Mouse (Mus musculus): Measurements from ENCODE around the gene Cdc25b. TPM values are rescaled to one million over a fixed set of nuclear protein-coding genes. Genes with fewer than 3 reads are reported as not detected.

Gene Cdc25b
- polyA plus RNA-seq, 1 experiment from 2014 or later = 117 TPM

- Histone ChIP-seq H3K27ac (replicated peaks) (no peak overlapping the region), H3K4me1 (peaks cover 9% of the 10 kb centered on the region), H3K9me3 (replicated peaks) (no peaks in the 10 kb centered on the region), H3K4me3 (no peak overlapping the region), H3K36me3 (peaks cover 91% of the 10 kb centered on the region), H3K27me3 (ENCODE audit: low read depth, poor library complexity, severe bottlenecking) (no peaks in the 10 kb centered on the region)
- WGBS = 92% methylated on average over 21 of the region's 21 CpGs
- no peak for DNase-seq (ENCODE audit: low spot score)
Observed at GRCm38 (mm10) chr2:131146193-131147042, 40.3 kb upstream of the Cdc25b start.

GRCm38 (mm10) chr2:131147043-131147365 is 39.7 kb upstream of the Cdc25b start:
- Histone ChIP-seq H3K4me3 (no peak overlapping the region), H3K36me3 (peaks cover 97% of the 10 kb centered on the region), H3K9me3 (replicated peaks) (no peaks in the 10 kb centered on the region), H3K27ac (replicated peaks) (no peak overlapping the region), H3K4me1 (peaks cover 9% of the 10 kb centered on the region), H3K27me3 (ENCODE audit: low read depth, poor library complexity, severe bottlenecking) (no peaks in the 10 kb centered on the region)
- no peak for DNase-seq (ENCODE audit: low spot score)
- WGBS = 96% methylated on average over 8 of the region's 8 CpGs

DNA sequence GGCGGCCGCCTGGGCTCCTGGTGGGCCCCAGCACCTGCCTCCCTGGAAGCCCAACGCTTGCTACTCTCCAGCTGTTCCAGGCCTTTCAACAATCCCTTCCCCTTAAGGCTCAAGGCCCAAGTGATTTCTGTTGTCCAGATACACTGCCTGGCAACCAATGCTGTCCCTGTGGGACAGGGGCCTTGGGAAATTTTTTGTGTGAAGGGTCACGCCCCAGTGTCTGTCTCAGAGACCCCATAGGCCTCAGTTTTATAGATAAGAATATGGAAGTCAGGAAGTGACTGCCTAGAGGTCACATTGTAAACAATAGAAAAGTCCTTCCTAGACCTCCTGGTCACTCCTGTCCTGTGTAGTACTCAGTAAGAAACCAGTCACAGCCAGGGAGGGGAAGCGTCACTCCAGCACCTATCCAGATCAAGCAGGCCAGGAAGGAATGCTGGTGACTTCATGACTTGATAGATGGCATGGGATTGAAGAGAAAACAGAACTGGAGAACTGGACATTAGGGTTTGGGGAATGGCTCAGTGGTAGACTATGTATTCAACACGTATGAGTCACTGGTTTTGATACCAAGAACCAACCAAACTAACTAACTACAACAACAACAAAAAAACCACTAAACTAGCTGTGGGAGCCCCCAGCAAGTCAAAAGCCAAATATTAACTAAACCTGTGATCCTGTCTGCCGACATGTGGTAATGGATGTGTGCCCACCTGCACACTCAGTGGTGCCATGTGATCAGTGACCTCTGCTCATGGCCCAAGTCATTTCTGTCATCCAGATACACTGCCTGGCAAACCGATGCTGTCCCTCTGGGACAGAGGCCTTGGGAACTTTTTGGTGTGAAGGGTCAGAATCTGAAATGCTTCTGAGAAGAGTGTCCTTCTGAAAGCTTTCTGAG is 38.1 kb upstream of the Cdc25b start:
- peaks cover 99% of the 10 kb centered on the region for H3K36me3 ChIP-seq
- 92% methylated on average over 8 of the region's 8 CpGs for WGBS

DNA sequence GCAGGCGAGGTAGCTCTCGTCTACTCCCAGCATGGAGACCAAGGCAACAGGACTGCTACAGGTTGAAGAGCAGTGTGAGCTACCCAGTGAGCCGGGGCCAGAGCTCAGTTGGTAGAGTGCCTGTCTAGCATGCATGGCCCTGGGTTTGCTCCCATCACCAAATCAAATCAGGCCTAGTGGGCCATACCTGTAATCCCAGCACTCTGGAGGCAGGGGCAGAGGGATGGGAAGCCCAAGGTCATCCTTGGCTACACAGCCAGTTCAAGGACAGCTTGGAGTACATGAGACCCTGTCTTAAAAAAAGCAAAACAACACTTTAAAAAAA is 37.5 kb upstream of the Cdc25b start:
- no peaks in the 10 kb centered on the region for H3K9me3 ChIP-seq (replicated peaks)
- no peak overlapping the region for H3K27ac ChIP-seq (replicated peaks)
- H3K27me3 ChIP-seq (ENCODE audit: low read depth, poor library complexity, severe bottlenecking) = no peaks in the 10 kb centered on the region
- no peak for DNase-seq (ENCODE audit: low spot score)
- no peak overlapping the region for H3K4me3 ChIP-seq
- WGBS = 92% methylated on average over 3 of the region's 3 CpGs
- H3K4me1 ChIP-seq = no peaks in the 10 kb centered on the region
- H3K36me3 ChIP-seq = peaks cover 96% of the 10 kb centered on the region

More for the DNA sequence above, 38.1 kb upstream of the Cdc25b start:
- Histone ChIP-seq H3K9me3 (replicated peaks) (no peaks in the 10 kb centered on the region), H3K27ac (replicated peaks) (no peak overlapping the region), H3K4me3 (no peak overlapping the region), H3K4me1 (no peaks in the 10 kb centered on the region), H3K27me3 (ENCODE audit: low read depth, poor library complexity, severe bottlenecking) (no peaks in the 10 kb centered on the region)
- no peak for DNase-seq (ENCODE audit: low spot score)

GRCm38 (mm10) chr2:131152166-131152730 is 34.5 kb upstream of the Cdc25b start:
- WGBS = 88% methylated on average over 7 of the region's 7 CpGs
- Histone ChIP-seq H3K9me3 (replicated peaks) (no peaks in the 10 kb centered on the region), H3K4me3 (no peak overlapping the region), H3K4me1 (peaks cover 18% of the 10 kb centered on the region), H3K27ac (replicated peaks) (no peak overlapping the region), H3K27me3 (ENCODE audit: low read depth, poor library complexity, severe bottlenecking) (no peaks in the 10 kb centered on the region), H3K36me3 (peaks cover 89% of the 10 kb centered on the region)
- no peak for DNase-seq (ENCODE audit: low spot score)

- Histone ChIP-seq H3K36me3 (peaks cover 71% of the 10 kb centered on the region), H3K27me3 (ENCODE audit: low read depth, poor library complexity, severe bottlenecking) (no peaks in the 10 kb centered on the region), H3K4me1 (peaks cover 35% of the 10 kb centered on the region), H3K9me3 (replicated peaks) (no peaks in the 10 kb centered on the region), H3K4me3 (no peak overlapping the region), H3K27ac (replicated peaks) (no peak overlapping the region)
- WGBS = 92% methylated on average over 4 of the region's 4 CpGs
- no peak for DNase-seq (ENCODE audit: low spot score)
Observed at GRCm38 (mm10) chr2:131154036-131154435, 32.7 kb upstream of the Cdc25b start.

DNA sequence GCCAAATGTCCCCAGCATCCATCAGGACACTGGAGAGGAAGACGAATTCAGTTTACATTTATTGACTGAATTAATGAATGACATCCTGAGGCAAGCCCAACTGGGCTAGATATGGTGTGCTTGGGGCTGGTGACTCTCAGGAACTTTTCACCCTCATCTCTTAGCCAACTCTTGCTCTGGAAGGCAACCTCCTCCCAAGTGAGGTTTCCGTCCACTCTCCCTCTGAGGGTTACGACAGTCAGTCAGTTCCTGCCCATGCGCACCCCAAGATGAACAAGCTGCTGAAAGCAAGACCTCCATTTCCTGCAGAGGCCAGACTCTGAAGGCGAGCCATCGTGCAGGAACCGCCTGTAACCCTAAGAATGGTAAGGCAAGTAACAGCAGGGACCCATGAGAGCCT is 29.8 kb upstream of the Cdc25b start:
- DNase-seq (ENCODE audit: low spot score) = no peak
- no peak overlapping the region; the same call in 1 of the 2 replicates for H3K27ac ChIP-seq (replicated peaks)
- H3K9me3 ChIP-seq (replicated peaks) = no peaks in the 10 kb centered on the region
- no peak overlapping the region for H3K4me3 ChIP-seq
- peaks cover 42% of the 10 kb centered on the region for H3K36me3 ChIP-seq
- peaks cover 48% of the 10 kb centered on the region for H3K4me1 ChIP-seq
- 92% methylated on average over 7 of the region's 7 CpGs for WGBS
- H3K27me3 ChIP-seq (ENCODE audit: low read depth, poor library complexity, severe bottlenecking) = no peaks in the 10 kb centered on the region

DNA sequence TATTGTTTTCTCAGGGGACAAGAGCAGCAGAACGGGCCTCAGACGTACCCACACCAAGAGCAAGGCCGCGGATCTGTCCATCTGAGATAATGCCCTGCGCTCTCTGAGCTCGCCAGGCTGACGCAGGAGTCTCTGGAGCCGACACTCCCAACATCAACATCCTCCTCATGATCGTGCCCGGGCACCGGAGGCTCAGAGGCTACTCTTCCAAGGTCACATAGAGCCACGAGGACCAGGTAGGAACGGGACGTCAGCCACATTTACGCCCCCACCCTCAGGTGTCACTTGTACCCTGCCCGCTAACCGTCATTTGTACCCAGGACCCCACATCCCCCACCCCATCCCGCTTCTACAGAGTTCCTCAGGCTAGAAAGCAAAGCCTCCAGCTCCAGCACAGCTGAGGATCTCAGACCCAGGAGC is 27.2 kb upstream of the Cdc25b start:
- no peak for DNase-seq (ENCODE audit: low spot score)
- no peaks in the 10 kb centered on the region for H3K9me3 ChIP-seq (replicated peaks)
- under 1% methylated on average over 18 of the region's 18 CpGs for WGBS

GRCm38 (mm10) chr2:131159938-131160581 is 26.7 kb upstream of the Cdc25b start, which contains the start of gene 1700037H04Rik:
Gene 1700037H04Rik (minus strand): TSS chr2:131160081.
- under 1% methylated on average over 54 of the region's 54 CpGs for WGBS

More for the DNA sequence above, 27.2 kb upstream of the Cdc25b start:
- H3K4me3 ChIP-seq = peak overlapping the region; percentile 80
- H3K36me3 ChIP-seq = peaks cover 20% of the 10 kb centered on the region; the same call in 1 of the 2 replicates
- H3K27ac ChIP-seq (replicated peaks) = peak overlapping the region; percentile 95
- peaks cover 48% of the 10 kb centered on the region for H3K4me1 ChIP-seq
- no peaks in the 10 kb centered on the region for H3K27me3 ChIP-seq (ENCODE audit: low read depth, poor library complexity, severe bottlenecking)

GRCm38 (mm10) chr2:131160671-131161111 is 26.1 kb upstream of the Cdc25b start:
- Histone ChIP-seq H3K27ac (replicated peaks) (peak overlapping the region; percentile 95), H3K36me3 (peaks cover 8% of the 10 kb centered on the region; the same call in 1 of the 2 replicates), H3K4me1 (peaks cover 44% of the 10 kb centered on the region), H3K27me3 (ENCODE audit: low read depth, poor library complexity, severe bottlenecking) (no peaks in the 10 kb centered on the region), H3K4me3 (peak overlapping the region; percentile 80), H3K9me3 (replicated peaks) (no peaks in the 10 kb centered on the region; the same call in 1 of the 2 replicates)
- under 1% methylated on average over 17 of the region's 17 CpGs for WGBS
- no peak for DNase-seq (ENCODE audit: low spot score)

More at GRCm38 (mm10) chr2:131159938-131160581, 26.7 kb upstream of the Cdc25b start, which contains the start of gene 1700037H04Rik:
- Histone ChIP-seq H3K36me3 (peaks cover 14% of the 10 kb centered on the region; the same call in 1 of the 2 replicates), H3K27ac (replicated peaks) (peak within 1 kb of the TSS; percentile 95), H3K9me3 (replicated peaks) (no peaks in the 10 kb centered on the region; the same call in 1 of the 2 replicates), H3K4me3 (peak within 1 kb of the TSS; percentile 80), H3K27me3 (ENCODE audit: low read depth, poor library complexity, severe bottlenecking) (no peaks in the 10 kb centered on the region), H3K4me1 (peaks cover 44% of the 10 kb centered on the region)
- DNase-seq (ENCODE audit: low spot score) = peak; percentile 96

DNA sequence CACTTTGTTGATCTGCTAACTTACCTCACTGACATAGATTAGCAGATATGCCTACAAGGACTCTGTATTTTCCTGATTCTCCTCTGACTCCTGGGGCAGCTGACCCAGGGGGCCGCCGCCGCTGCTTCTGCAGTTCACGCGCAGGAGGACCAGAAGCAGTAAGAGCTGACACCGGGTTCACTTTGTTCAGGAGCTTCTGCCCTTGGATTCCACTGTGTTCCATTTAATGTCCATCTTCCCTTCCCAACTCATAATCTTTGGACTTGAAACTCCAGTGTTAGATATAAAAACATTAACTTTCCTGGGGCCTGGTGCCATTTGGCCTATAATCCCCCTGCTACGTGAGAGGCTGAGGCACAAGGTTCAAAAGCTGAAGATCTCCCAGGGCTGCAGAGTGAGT is 22.8 kb upstream of the Cdc25b start:
- no peak overlapping the region for H3K4me3 ChIP-seq
- H3K36me3 ChIP-seq = no peaks in the 10 kb centered on the region
- H3K9me3 ChIP-seq (replicated peaks) = no peaks in the 10 kb centered on the region; the same call in 1 of the 2 replicates
- WGBS = 76% methylated on average over 7 of the region's 7 CpGs
- no peak for DNase-seq (ENCODE audit: low spot score)
- H3K27me3 ChIP-seq (ENCODE audit: low read depth, poor library complexity, severe bottlenecking) = no peaks in the 10 kb centered on the region
- no peak overlapping the region for H3K27ac ChIP-seq (replicated peaks)
- peaks cover 18% of the 10 kb centered on the region for H3K4me1 ChIP-seq

DNA sequence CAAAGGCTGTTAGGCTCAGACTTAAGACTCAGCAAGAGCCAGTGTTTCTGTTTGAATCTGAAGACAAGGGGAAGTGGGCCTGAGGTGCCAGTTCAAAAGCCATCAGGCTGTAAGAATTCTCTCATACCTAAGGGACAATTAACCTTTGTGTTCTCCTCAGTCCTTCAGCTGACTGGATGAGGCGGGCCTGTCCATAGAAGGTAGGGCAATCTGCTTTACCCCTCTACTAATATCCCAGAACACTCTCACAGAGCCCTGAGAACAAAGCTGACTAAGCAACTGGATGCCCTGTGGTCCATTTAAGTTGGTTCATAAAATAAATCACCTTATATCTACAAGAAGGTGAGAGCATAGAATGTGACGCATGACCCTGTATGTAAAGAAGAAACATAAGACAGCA is 20.6 kb upstream of the Cdc25b start:
- Histone ChIP-seq H3K36me3 (no peaks in the 10 kb centered on the region), H3K27me3 (ENCODE audit: low read depth, poor library complexity, severe bottlenecking) (peaks cover 20% of the 10 kb centered on the region), H3K9me3 (replicated peaks) (no peaks in the 10 kb centered on the region; the same call in 1 of the 2 replicates), H3K4me3 (no peak overlapping the region), H3K27ac (replicated peaks) (no peak overlapping the region), H3K4me1 (peaks cover 14% of the 10 kb centered on the region)
- 89% methylated on average over 2 of the region's 2 CpGs for WGBS
- DNase-seq (ENCODE audit: low spot score) = no peak
